Mouse (Mus musculus) MEL (cell line): ENCODE results near the gene Sh3bp4. TPM values are rescaled to one million over a fixed set of nuclear protein-coding genes. Genes with fewer than 3 reads are reported as not detected.

ENCODE experiments used
- DNase-seq: peaks from one replicate; pipeline ENCODE4 v3.0.0; 2011; ENCODE audit warnings: low read depth, low spot score
- H3K27ac ChIP-seq: 2 replicates; pipeline ENCODE4 v1.5.1; 2012; ENCODE audit warnings: low read depth, mild to moderate bottlenecking, control low read depth, low read length, moderate library complexity; ENCODE audit not compliant: control insufficient read depth
- H3K27me3 ChIP-seq, 2 experiments: fragments of 150-350 bp in 1 of 2; sonication (generic) in 1 of 2; 2 replicates each; pipeline ENCODE4 v1.6.1; 2012; ENCODE audit warnings: low read length in 2 of 2, mild to moderate bottlenecking in 2 of 2, improper control_type of control experiment in 1 of 2, moderate library complexity in 1 of 2; ENCODE audit not compliant: insufficient read depth in 2 of 2, control insufficient read depth in 1 of 2
- H3K36me3 ChIP-seq, 2 experiments: 2 replicates each; pipeline ENCODE4 v1.6.1; 2012 to 2014; ENCODE audit warnings: low read length in 2 of 2, improper control_type of control experiment in 1 of 2, inconsistent platforms in 1 of 2, mild to moderate bottlenecking in 1 of 2; ENCODE audit not compliant: insufficient read depth in 2 of 2, control insufficient read depth in 1 of 2
- H3K4me1 ChIP-seq, 2 experiments: fragments of 150-350 bp in 1 of 2; sonication (generic) in 1 of 2; 2 replicates each; pipeline ENCODE4 v1.6.1; 2012; ENCODE audit warnings: low read length in 2 of 2, improper control_type of control experiment in 1 of 2, mild to moderate bottlenecking in 1 of 2; ENCODE audit not compliant: insufficient read depth in 2 of 2, control insufficient read depth in 1 of 2
- H3K4me3 ChIP-seq, 2 experiments: fragments of 150-350 bp in 1 of 2; sonication (generic) in 1 of 2; 2 replicates each; pipeline ENCODE4 v1.5.1; 2012; ENCODE audit warnings: low read depth in 2 of 2, low read length in 2 of 2, mild to moderate bottlenecking in 2 of 2, moderate library complexity in 2 of 2, control low read depth in 1 of 2, improper control_type of control experiment in 1 of 2; ENCODE audit not compliant: control insufficient read depth in 1 of 2, insufficient read depth in 1 of 2
- H3K79me2 ChIP-seq: 2 replicates; pipeline ENCODE4 v1.6.1; 2012; ENCODE audit warnings: mild to moderate bottlenecking, low read length, moderate library complexity; ENCODE audit not compliant: control insufficient read depth, poor library complexity, insufficient read depth
- H3K9ac ChIP-seq: 2 replicates; pipeline ENCODE4 v1.6.1; 2012; ENCODE audit warnings: low read depth, mild to moderate bottlenecking, control low read depth, low read length, moderate library complexity; ENCODE audit not compliant: control insufficient read depth, poor library complexity, severe bottlenecking
- H3K9me3 ChIP-seq: fragments of 150-350 bp; sonication (generic); replicated peaks from 2 replicates; pipeline ENCODE4 v1.6.1; 2012; ENCODE audit warnings: mild to moderate bottlenecking, low read length, improper control_type of control experiment, moderate library complexity; ENCODE audit not compliant: insufficient read depth
- CHD1 ChIP-seq: IDR thresholded peaks from 2 replicates; pipeline ENCODE4 v1.6.1; 2012; ENCODE audit warnings: low read depth, mild to moderate bottlenecking, inconsistent platforms, low read length, improper control_type of control experiment
- CHD2 ChIP-seq: IDR thresholded peaks from 2 replicates; pipeline ENCODE4 v1.6.1; 2011; ENCODE audit warnings: low read length, improper control_type of control experiment
- CTCF ChIP-seq, 3 experiments: IDR thresholded peaks in 2 of 3; conservative IDR thresholded peaks in 1 of 3; 2 replicates each; pipeline ENCODE4 v1.5.1; 2011 to 2012; ENCODE audit warnings: low read length in 3 of 3, low read depth in 2 of 3, mild to moderate bottlenecking in 2 of 3, improper control_type of control experiment in 1 of 3, inconsistent platforms in 1 of 3, mixed read lengths in 1 of 3, moderate library complexity in 1 of 3; ENCODE audit not compliant: control insufficient read depth in 1 of 3, insufficient read depth in 1 of 3, poor library complexity in 1 of 3, severe bottlenecking in 1 of 3
- ELF1 ChIP-seq: IDR thresholded peaks from 2 replicates; pipeline ENCODE4 v1.6.1; 2014; ENCODE audit warnings: low read depth, mild to moderate bottlenecking, inconsistent platforms, low read length, improper control_type of control experiment, moderate library complexity
- ETS1 ChIP-seq: IDR thresholded peaks from 2 replicates; pipeline ENCODE4 v1.6.1; 2012; ENCODE audit warnings: low read depth, mild to moderate bottlenecking, inconsistent platforms, low read length, improper control_type of control experiment, moderate library complexity
- HCFC1 ChIP-seq: IDR thresholded peaks from 2 replicates; pipeline ENCODE4 v1.6.1; 2012; ENCODE audit warnings: low read depth, mild to moderate bottlenecking, inconsistent platforms, low read length, improper control_type of control experiment, moderate library complexity
- JUND ChIP-seq: IDR thresholded peaks from 2 replicates; pipeline ENCODE4 v1.6.1; 2011; ENCODE audit warnings: low read depth, mild to moderate bottlenecking, improper control_type of control experiment, low read length
- KAT2A ChIP-seq: conservative IDR thresholded peaks from 2 replicates; pipeline ENCODE4 v1.6.1; 2012; ENCODE audit warnings: low read depth, low read length, improper control_type of control experiment, inconsistent platforms
- MAZ ChIP-seq: IDR thresholded peaks from 2 replicates; pipeline ENCODE4 v1.6.1; 2012; ENCODE audit warnings: low read depth, mild to moderate bottlenecking, inconsistent platforms, low read length, improper control_type of control experiment
- MEF2A ChIP-seq: IDR thresholded peaks from 2 replicates; pipeline ENCODE4 v1.6.1; 2014; ENCODE audit warnings: low read depth, mild to moderate bottlenecking, inconsistent platforms, low read length, improper control_type of control experiment; ENCODE audit not compliant: poor library complexity, insufficient replicate concordance, severe bottlenecking; ENCODE audit errors: extremely low read depth
- MXI1 ChIP-seq: IDR thresholded peaks from 2 replicates; pipeline ENCODE4 v1.6.1; 2011; ENCODE audit warnings: mild to moderate bottlenecking, low read depth, low read length, improper control_type of control experiment
- MYB ChIP-seq: IDR thresholded peaks from 2 replicates; pipeline ENCODE4 v1.6.1; 2011; ENCODE audit warnings: mild to moderate bottlenecking, low read depth, low read length, improper control_type of control experiment
- MYC ChIP-seq: IDR thresholded peaks from 2 replicates; pipeline ENCODE4 v1.6.1; 2011; ENCODE audit warnings: low read depth, mild to moderate bottlenecking, low read length, improper control_type of control experiment, moderate library complexity
- NELFE ChIP-seq: IDR thresholded peaks from 2 replicates; pipeline ENCODE4 v1.6.1; 2011; ENCODE audit warnings: low read depth, low read length, improper control_type of control experiment
- POLR2A ChIP-seq, 2 experiments: IDR thresholded peaks; 2 replicates each; pipeline ENCODE4 v1.6.1; 2011 to 2012; ENCODE audit warnings: low read length in 2 of 2, mild to moderate bottlenecking in 2 of 2, control low read depth in 1 of 2, improper control_type of control experiment in 1 of 2, low read depth in 1 of 2, moderate library complexity in 1 of 2; ENCODE audit not compliant: control insufficient read depth in 1 of 2, insufficient read depth in 1 of 2, poor library complexity in 1 of 2
- POLR2AphosphoS2 ChIP-seq: IDR thresholded peaks from 2 replicates; pipeline ENCODE4 v1.6.1; 2011; ENCODE audit warnings: low read length, improper control_type of control experiment
- SMC3 ChIP-seq: IDR thresholded peaks from 2 replicates; pipeline ENCODE4 v1.6.1; 2011; ENCODE audit warnings: low read depth, low read length, improper control_type of control experiment
- TAL1 ChIP-seq: IDR thresholded peaks from 2 replicates; pipeline ENCODE4 v1.6.1; 2012; ENCODE audit warnings: mild to moderate bottlenecking, inconsistent platforms, low read length, moderate library complexity, mixed read lengths
- TBP ChIP-seq: IDR thresholded peaks from 2 replicates; pipeline ENCODE4 v1.8.0; 2011; ENCODE audit warnings: low read depth, low read length, improper control_type of control experiment
- TCF12 ChIP-seq: IDR thresholded peaks from 2 replicates; pipeline ENCODE4 v1.6.1; 2014; ENCODE audit warnings: low read depth, mild to moderate bottlenecking, inconsistent platforms, low read length, improper control_type of control experiment, moderate library complexity
- USF2 ChIP-seq, 2 experiments: IDR thresholded peaks; 2 replicates each; pipeline ENCODE4 v1.6.1; 2011 to 2012; ENCODE audit warnings: improper control_type of control experiment in 2 of 2, low read length in 2 of 2, borderline replicate concordance in 1 of 2, inconsistent platforms in 1 of 2, low read depth in 1 of 2, mild to moderate bottlenecking in 1 of 2; ENCODE audit not compliant: insufficient read depth in 1 of 2
- ZC3H11A ChIP-seq: IDR thresholded peaks from 2 replicates; pipeline ENCODE4 v1.6.1; 2012; ENCODE audit warnings: low read depth, mild to moderate bottlenecking, inconsistent platforms, low read length, improper control_type of control experiment
- ZNF384 ChIP-seq: IDR thresholded peaks from 2 replicates; pipeline ENCODE4 v1.6.1; 2012; ENCODE audit warnings: low read depth, mild to moderate bottlenecking, inconsistent platforms, low read length, improper control_type of control experiment
- polyA plus RNA-seq, 2 experiments: library from polyadenylated mRNA; stranded (reverse) in 1 of 2; unstranded in 1 of 2; fragments of >175 nt in 1 of 2; fragments of >200 nt in 1 of 2; gene quantifications; 2 replicates each; pipeline versions ENCODE4 v1.2.1 to v1.2.4; 2012; ENCODE audit warnings: low replicate concordance in 2 of 2, low read depth in 1 of 2; ENCODE audit not compliant: insufficient read length in 2 of 2, insufficient read depth in 1 of 2, missing spikeins in 1 of 2
- total RNA-seq: library from RNA; depleted of rRNA; stranded (reverse); fragments of 300-350 nt; gene quantifications from 2 replicates; pipeline ENCODE4 v1.2.3, GENCODE M21; 2012

The Sh3bp4 gene
- total and polyA plus RNA-seq, 3 experiments, result not detected

DNA sequence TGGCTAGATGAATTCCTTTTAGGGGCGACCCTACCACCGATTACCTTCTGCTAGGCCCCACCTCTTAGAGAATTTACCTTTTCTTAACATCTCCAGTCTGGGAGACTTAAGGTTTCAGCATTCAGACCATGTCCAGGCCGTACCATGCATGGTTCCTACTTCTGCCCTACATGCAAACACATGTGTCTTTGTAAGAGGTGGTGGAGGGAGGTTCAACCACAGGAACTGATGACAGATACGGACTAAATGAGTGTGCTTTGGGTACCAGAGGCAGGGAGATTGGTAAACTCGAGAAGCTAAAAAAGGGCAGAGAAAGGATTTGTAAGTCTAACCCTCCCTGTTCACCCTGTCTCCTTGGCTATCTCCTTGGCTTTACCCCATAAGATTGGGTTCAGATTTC, 23.5 kb downstream of the Sh3bp4 start:
- no peak for DNase-seq
- Histone ChIP-seq H3K27me3 (no peaks in the 10 kb centered on the region), H3K4me1 (no peaks in the 10 kb centered on the region), H3K9me3 (no peaks in the 10 kb centered on the region), H3K79me2 (no peaks in the 10 kb centered on the region), H3K36me3 (no peaks in the 10 kb centered on the region), H3K9ac (no peak overlapping the region), H3K4me3 (no peak overlapping the region), H3K27ac (no peak overlapping the region)
- no peak for TF ChIP-seq MYB
- no peak for TF ChIP-seq TBP
- TF ChIP-seq CHD2, result no peak
- no peak for TF ChIP-seq CHD1
- no peak for TF ChIP-seq HCFC1
- TF ChIP-seq SMC3, result no peak
- TF ChIP-seq NELFE, result no peak
- TF ChIP-seq ZNF384, result no peak
- TF ChIP-seq POLR2A (IDR thresholded peaks at IDR 0.05; ENCODE audit: control insufficient read depth in 1 of 2, insufficient read depth in 1 of 2, low read depth in 1 of 2, low read length in 2 of 2, poor library complexity in 1 of 2), result no peak
- TF ChIP-seq MXI1, result no peak
- TF ChIP-seq ZC3H11A, result no peak
- TF ChIP-seq MEF2A, result no peak
- TF ChIP-seq USF2 (IDR thresholded peaks at IDR 0.05; ENCODE audit: borderline replicate concordance in 1 of 2, insufficient read depth in 1 of 2, low read depth in 1 of 2, low read length in 2 of 2), result no peak
- no peak for TF ChIP-seq KAT2A
- TF ChIP-seq POLR2AphosphoS2, result no peak
- TF ChIP-seq ELF1, result no peak
- TF ChIP-seq TCF12, result no peak
- no peak for TF ChIP-seq TAL1
- TF ChIP-seq JUND, result no peak
- no peak for TF ChIP-seq MYC

- H3K4me1 ChIP-seq, result no peaks in the 10 kb centered on the region
- H3K27me3 ChIP-seq, result no peaks in the 10 kb centered on the region
- no peaks in the 10 kb centered on the region for H3K36me3 ChIP-seq
- H3K9ac ChIP-seq, result no peak overlapping the region
- TF ChIP-seq ETS1, result no peak
- TF ChIP-seq MAZ, result no peak
- no peak for TF ChIP-seq CTCF (IDR thresholded peaks at IDR 0.05 in 2 of 3, conservative IDR thresholded peaks at IDR 0.05 in 1 of 3; ENCODE audit: control insufficient read depth in 1 of 3, insufficient read depth in 1 of 3, low read depth in 2 of 3, low read length in 3 of 3, poor library complexity in 1 of 3, severe bottlenecking in 1 of 3)
- H3K4me3 ChIP-seq, result no peak overlapping the region
- no peak overlapping the region for H3K27ac ChIP-seq
- H3K79me2 ChIP-seq, result no peaks in the 10 kb centered on the region
- no peak for DNase-seq
- H3K9me3 ChIP-seq, result no peaks in the 10 kb centered on the region
Measured at GRCm38 (mm10) chr1:89094416-89094815, 24.2 kb downstream of the Sh3bp4 start.
